Mouse (Mus musculus) lung, embryonic 14.5 days (tissue): ENCODE measurements around the gene Gm10563. TPM values are rescaled to one million over a fixed set of nuclear protein-coding genes. Genes with fewer than 3 reads are reported as not detected.

ENCODE experiments used
- ATAC-seq: fragments of 200-750 bp; cut with Nextera tagmentation; 2 replicates; pipeline ENCODE4 v1.8.0; 2017; ENCODE audit warnings: mild to moderate bottlenecking, moderate TSS enrichment, moderate library complexity; ENCODE audit not compliant: insufficient read depth
- DNase-seq: peaks from one replicate; pipeline ENCODE4 v3.0.0-alpha.2; 2015
- H3K27ac ChIP-seq: fragments of 300-500 bp; sonication (generic); 2 replicates; pipeline ENCODE4 v1.5.1; 2014; ENCODE audit warnings: low read depth, mild to moderate bottlenecking, moderate library complexity
- H3K27me3 ChIP-seq: fragments of 300-500 bp; sonication (generic); 2 replicates; pipeline ENCODE4 v1.6.1; 2014; ENCODE audit warnings: low read length, control low read depth; ENCODE audit not compliant: insufficient read depth
- H3K36me3 ChIP-seq: fragments of 300-500 bp; sonication (generic); 2 replicates; pipeline ENCODE4 v1.6.1; 2014; ENCODE audit warnings: control low read depth; ENCODE audit not compliant: insufficient read depth
- H3K4me1 ChIP-seq: fragments of 300-500 bp; sonication (generic); 2 replicates; pipeline ENCODE4 v1.6.1; 2014; ENCODE audit warnings: antibody characterized with exemption, control low read depth; ENCODE audit not compliant: insufficient read depth
- H3K4me2 ChIP-seq: fragments of 300-500 bp; sonication (generic); 2 replicates; pipeline ENCODE4 v1.6.1; 2014; ENCODE audit warnings: mild to moderate bottlenecking
- H3K4me3 ChIP-seq: fragments of 300-500 bp; sonication (generic); 2 replicates; pipeline ENCODE4 v1.5.1; 2014; ENCODE audit warnings: low read depth, low read length
- H3K9ac ChIP-seq: fragments of 300-500 bp; sonication (generic); 2 replicates; pipeline ENCODE4 v1.6.1; 2014
- H3K9me3 ChIP-seq: fragments of 300-500 bp; sonication (generic); 2 replicates; pipeline ENCODE4 v1.6.1; 2016; ENCODE audit warnings: low read depth, low read length, control low read depth
- CTCF ChIP-seq: IDR thresholded peaks from 2 replicates; pipeline ENCODE4 v1.5.1; 2016; ENCODE audit warnings: antibody characterized with exemption, low read depth
- WGBS: fragments of 180-500 bp; shearing (Covaris S2); extraction: QIAGEN DNeasy Blood & Tissue Kit; methylation state at CpG from one replicate; pipeline ENCODE4 v1.1.7; 2014; 5-methylcytosine and 5-hydroxymethylcytosine counted together
- polyA plus RNA-seq: library from polyadenylated mRNA; unstranded; fragments of >200 nt; fragmentation: Nextera tagmentation; extraction: Ambion mirVana; gene quantifications from 2 replicates; pipeline ENCODE4 v1.2.1, GENCODE M21; 2014

Gene Gm10563
- polyA plus RNA-seq, 1 experiment from 2014 or later: not detected

DNA sequence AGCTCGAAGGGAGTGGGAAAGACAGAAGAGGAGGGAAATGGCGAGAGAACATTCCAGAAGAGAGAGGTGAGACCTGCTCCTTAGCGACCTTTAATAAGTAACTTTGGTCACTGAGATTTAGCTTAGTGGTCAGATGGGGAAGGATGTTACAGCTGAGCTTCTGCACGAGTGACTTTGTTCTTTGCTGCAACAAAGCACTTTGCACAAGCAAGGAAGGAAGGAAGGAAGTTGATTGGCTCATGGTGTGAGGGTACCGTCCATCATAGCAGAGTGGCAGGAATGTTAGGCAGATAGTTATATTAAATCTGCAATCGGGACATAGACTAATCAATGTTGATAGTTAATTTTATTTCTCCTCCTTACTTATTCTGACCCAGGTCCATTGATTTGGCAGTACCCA is 14.9 kb downstream of the Gm10563 start:
- H3K4me1 ChIP-seq: no peaks in the 10 kb centered on the region
- H3K9ac ChIP-seq: no peak overlapping the region
- no peak overlapping the region for H3K4me3 ChIP-seq
- H3K27ac ChIP-seq: no peak overlapping the region
- H3K4me2 ChIP-seq: no peak overlapping the region
- peaks cover 81% of the 10 kb centered on the region for H3K36me3 ChIP-seq
- no peaks in the 10 kb centered on the region for H3K9me3 ChIP-seq
- WGBS: 85% methylated on average over 6 of the region's 6 CpGs
- DNase-seq: no peak
- TF ChIP-seq CTCF: no peak
- H3K27me3 ChIP-seq: no peaks in the 10 kb centered on the region
- no peak for ATAC-seq

DNA sequence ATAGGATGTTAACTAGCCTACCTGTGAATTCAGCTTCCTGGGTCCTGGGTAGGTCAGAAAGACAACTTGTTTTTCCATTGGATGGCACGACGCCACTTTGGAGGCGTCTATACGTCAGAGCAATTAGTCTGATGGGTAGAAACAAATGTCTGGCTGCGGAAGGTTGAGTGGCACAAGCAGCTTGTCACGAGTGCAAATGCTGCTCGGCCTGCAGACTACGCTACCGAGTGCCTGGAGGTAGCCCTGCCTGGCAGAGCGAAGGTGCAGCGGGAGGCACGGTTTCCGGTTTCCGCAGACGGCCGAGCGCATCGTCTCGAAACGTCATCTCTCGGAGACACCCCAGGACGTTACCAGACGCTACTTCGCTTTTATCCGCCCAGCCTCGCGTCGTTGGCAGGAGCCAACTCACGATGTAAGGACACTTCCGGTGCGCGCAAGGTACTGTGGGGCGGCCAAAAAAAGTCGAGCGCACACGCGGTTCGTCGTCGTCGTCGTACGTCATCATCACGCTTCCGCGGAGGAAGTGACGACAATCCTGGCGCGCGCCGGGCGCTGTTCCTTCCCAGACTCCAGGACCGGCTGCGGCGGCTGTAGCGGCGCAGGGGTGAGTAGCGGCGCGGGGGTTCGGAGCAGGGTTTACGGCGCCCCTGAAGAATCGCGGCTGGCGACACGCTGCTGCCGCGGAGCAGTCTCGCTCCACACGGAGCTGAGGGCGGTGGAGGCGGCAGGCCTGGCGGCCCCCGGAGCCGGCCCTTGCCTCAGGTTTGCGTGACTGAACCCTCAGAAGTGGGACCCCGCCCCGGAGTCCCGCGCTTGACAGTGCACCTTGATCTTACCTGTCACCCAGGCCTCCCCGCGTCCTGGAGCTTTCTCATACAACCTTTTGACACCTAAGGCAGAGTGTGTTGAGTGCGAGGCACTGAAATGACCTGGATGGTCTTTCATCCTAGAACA is 20.6 kb downstream of the Gm10563 start, which contains the start of gene Cdk11b:
Cdk11b (plus strand) TSS at position 517 of the 954 bp plus-strand sequence.
- peak within 1 kb of the TSS; percentile 70 for H3K9ac ChIP-seq
- no peak for TF ChIP-seq CTCF
- under 1% methylated on average over 84 of the region's 84 CpGs for WGBS
- peaks cover 53% of the 10 kb centered on the region for H3K36me3 ChIP-seq
- ATAC-seq: peak; percentile 100
- H3K4me2 ChIP-seq: peak within 1 kb of the TSS; percentile 76
- H3K27me3 ChIP-seq: no peaks in the 10 kb centered on the region
- H3K27ac ChIP-seq: peak within 1 kb of the TSS; percentile 80
- H3K4me3 ChIP-seq: peak within 1 kb of the TSS; percentile 86
- peak; percentile 100 for DNase-seq
- no peaks in the 10 kb centered on the region for H3K9me3 ChIP-seq
- H3K4me1 ChIP-seq: peaks cover 4% of the 10 kb centered on the region; the same call in 1 of the 2 replicates

DNA sequence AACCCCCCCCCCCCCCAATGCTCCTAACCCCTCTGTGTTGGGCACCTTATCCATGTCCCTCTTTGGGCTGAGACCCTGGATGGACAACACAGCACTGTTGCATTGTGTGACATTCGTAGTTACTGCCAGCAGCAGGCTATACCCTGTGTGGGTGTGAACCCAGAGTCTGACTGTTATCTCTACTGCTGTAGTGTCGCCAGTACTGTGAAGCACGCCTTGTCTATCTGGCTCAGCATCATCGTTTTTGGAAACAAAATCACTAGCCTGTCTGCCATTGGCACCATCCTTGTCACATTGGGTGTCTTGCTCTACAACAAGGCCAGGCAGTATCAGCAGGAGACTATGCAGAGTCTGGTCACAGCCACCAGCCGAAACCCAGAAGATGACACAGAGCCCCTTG is 26.9 kb downstream of the Gm10563 start:
- Histone ChIP-seq H3K4me1 (no peaks in the 10 kb centered on the region), H3K27me3 (no peaks in the 10 kb centered on the region), H3K36me3 (peaks cover 71% of the 10 kb centered on the region), H3K9ac (no peak overlapping the region), H3K9me3 (no peaks in the 10 kb centered on the region), H3K4me2 (no peak overlapping the region), H3K4me3 (no peak overlapping the region), H3K27ac (no peak overlapping the region)
- DNase-seq (no peak), ATAC-seq (no peak)
- WGBS: 91% methylated on average over 5 of the region's 5 CpGs
- TF ChIP-seq CTCF: no peak

DNA sequence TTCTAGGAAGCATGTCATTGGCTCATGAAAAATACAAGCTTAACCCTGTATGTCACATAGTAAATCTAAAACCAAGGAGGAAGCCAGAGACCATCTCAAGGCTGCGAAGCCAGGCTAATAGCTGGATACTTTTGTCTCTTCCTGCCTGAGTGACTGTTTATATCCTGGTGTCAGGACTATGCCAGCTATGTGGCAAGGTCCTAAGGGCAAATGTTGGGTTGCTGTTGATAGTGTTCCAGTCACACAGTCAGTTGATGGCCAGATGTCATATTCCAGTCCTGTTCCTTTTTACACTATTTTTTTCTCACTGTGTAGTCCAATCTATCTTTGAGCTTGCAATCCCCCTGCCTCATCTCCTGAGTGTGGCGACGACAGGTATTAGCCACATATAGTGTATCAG is 31.9 kb downstream of the Gm10563 start:
- peaks cover 72% of the 10 kb centered on the region for H3K36me3 ChIP-seq
- DNase-seq: no peak
- no peak overlapping the region for H3K27ac ChIP-seq
- no peak overlapping the region for H3K4me2 ChIP-seq
- TF ChIP-seq CTCF: no peak
- no peaks in the 10 kb centered on the region for H3K4me1 ChIP-seq
- H3K27me3 ChIP-seq: no peaks in the 10 kb centered on the region
- WGBS: 92% methylated on average over 3 of the region's 3 CpGs
- no peak overlapping the region for H3K9ac ChIP-seq
- no peak overlapping the region for H3K4me3 ChIP-seq
- H3K9me3 ChIP-seq: no peaks in the 10 kb centered on the region
- ATAC-seq: no peak

DNA sequence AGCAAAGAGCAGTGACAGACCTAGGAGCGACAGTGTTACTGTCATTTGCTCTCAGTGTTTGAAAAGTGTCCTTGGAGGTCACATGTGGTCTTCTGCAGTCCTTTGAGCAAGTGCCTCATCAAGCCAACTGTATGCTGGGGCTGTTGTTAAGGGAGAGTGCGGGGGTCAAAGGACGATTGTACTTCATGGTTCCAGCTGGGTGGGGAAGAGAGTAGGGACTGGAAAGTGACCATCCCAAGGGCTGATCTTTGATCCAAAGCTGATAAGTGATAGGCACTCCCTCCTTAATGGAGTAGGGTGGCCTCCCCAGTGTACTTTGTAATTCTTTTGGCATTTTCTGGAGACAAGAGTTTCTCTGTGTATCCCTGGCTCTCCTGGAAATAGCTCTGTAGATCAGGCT is 33.3 kb downstream of the Gm10563 start:
- ATAC-seq: no peak
- H3K36me3 ChIP-seq: peaks cover 58% of the 10 kb centered on the region
- no peak for TF ChIP-seq CTCF

DNA sequence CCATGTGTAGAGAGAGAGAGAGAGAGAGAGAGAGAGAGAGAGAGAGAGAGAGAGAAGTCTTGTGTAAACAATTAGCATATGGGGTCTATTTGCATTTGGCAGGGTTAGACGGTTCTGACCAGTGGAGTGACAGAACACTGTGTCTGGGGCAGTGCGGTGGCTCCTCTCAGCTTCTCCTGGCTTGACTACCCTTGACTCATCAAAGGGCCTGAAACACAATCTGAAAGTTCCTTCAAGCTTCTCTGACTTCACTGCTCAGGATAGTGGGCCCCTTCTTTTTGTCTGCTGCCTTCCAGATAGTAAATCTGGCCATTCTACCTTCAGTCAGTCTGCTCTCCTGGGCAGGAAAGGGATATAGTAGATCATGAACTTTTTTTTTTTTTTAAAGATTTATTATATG is 38.4 kb downstream of the Gm10563 start:
- peaks cover 48% of the 10 kb centered on the region for H3K36me3 ChIP-seq
- no peak overlapping the region for H3K4me3 ChIP-seq
- no peaks in the 10 kb centered on the region for H3K4me1 ChIP-seq
- H3K27ac ChIP-seq: no peak overlapping the region
- ATAC-seq (no peak), DNase-seq (no peak)
- H3K4me2 ChIP-seq: no peak overlapping the region
- TF ChIP-seq CTCF: no peak
- WGBS: 59% methylated on average over 2 of the region's 2 CpGs
- H3K27me3 ChIP-seq: no peaks in the 10 kb centered on the region
- H3K9ac ChIP-seq: no peak overlapping the region
- no peaks in the 10 kb centered on the region for H3K9me3 ChIP-seq

More for the DNA sequence above, 33.3 kb downstream of the Gm10563 start:
- Histone ChIP-seq H3K27ac (no peak overlapping the region), H3K4me3 (no peak overlapping the region), H3K9me3 (no peaks in the 10 kb centered on the region), H3K4me2 (no peak overlapping the region), H3K9ac (no peak overlapping the region), H3K4me1 (no peaks in the 10 kb centered on the region), H3K27me3 (no peaks in the 10 kb centered on the region)
- DNase-seq: no peak
- 85% methylated on average over 3 of the region's 3 CpGs for WGBS

DNA sequence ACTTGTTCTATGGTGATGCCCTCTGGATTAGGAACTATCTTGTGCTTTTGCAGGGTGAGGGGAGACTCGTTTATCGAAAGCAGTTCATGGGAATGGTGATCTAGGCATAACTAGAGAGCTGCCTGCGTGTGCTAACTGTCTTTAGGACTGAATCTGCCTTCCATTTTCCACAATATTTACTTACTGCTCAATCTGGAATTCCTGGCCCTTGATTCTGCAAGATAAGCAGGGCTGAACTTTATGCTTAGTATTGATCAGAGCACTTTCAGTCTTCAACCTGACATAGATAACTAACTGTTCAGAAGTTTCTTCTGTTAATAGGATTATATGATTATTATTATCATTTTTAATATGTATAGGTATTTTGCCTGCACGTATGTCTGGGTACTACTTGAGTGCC is 40.1 kb downstream of the Gm10563 start:
- WGBS: 87% methylated on average over 4 of the region's 4 CpGs
- no peak for ATAC-seq

More for the DNA sequence above, 40.1 kb downstream of the Gm10563 start:
- TF ChIP-seq CTCF: no peak
- Histone ChIP-seq H3K36me3 (peaks cover 34% of the 10 kb centered on the region), H3K4me2 (no peak overlapping the region), H3K4me3 (no peak overlapping the region), H3K9me3 (no peaks in the 10 kb centered on the region), H3K27ac (no peak overlapping the region), H3K4me1 (0 out of 2 replicates have a peak, but pooled peaks cover 2% of the 10 kb centered on the region), H3K9ac (no peak overlapping the region), H3K27me3 (no peaks in the 10 kb centered on the region)
- DNase-seq: no peak
